Mouse (Mus musculus) ES-E14 (cell line): Measurements from ENCODE around the gene Nxn. TPM values are rescaled to one million over a fixed set of nuclear protein-coding genes. Genes with fewer than 3 reads are reported as not detected.

ENCODE experiments used
- DNase-seq: peaks from one replicate; pipeline ENCODE4 v3.0.0-alpha.2; 2013; ENCODE audit warnings: low read depth, low spot score
- H3K27ac ChIP-seq: 2 replicates; pipeline ENCODE4 v1.5.1; 2012; ENCODE audit warnings: low read depth, mild to moderate bottlenecking, low read length, moderate library complexity, mixed read lengths; ENCODE audit not compliant: poor library complexity, insufficient read depth, severe bottlenecking
- H3K36me3 ChIP-seq: 2 replicates; pipeline ENCODE4 v1.6.1; 2012; ENCODE audit warnings: mild to moderate bottlenecking, low read length, moderate library complexity, mixed read lengths; ENCODE audit not compliant: control insufficient read depth, poor library complexity, insufficient read depth, severe bottlenecking
- H3K4me1 ChIP-seq, 2 experiments: fragments of 150-350 bp in 1 of 2; sonication (generic) in 1 of 2; 2 replicates each; pipeline ENCODE4 v1.6.1; 2012; ENCODE audit warnings: low read length in 2 of 2, mild to moderate bottlenecking in 1 of 2, mixed read lengths in 1 of 2; ENCODE audit not compliant: control insufficient read depth in 2 of 2, insufficient read depth in 2 of 2, poor library complexity in 1 of 2
- H3K4me3 ChIP-seq, 2 experiments: fragments of 150-350 bp in 1 of 2; sonication (generic) in 1 of 2; 2 replicates each; pipeline ENCODE4 v1.5.1; 2012; ENCODE audit warnings: low read length in 2 of 2, low read depth in 1 of 2, mild to moderate bottlenecking in 1 of 2, mixed read lengths in 1 of 2; ENCODE audit not compliant: insufficient read depth in 1 of 2, poor library complexity in 1 of 2, severe bottlenecking in 1 of 2
- H3K9ac ChIP-seq: 2 replicates; pipeline ENCODE4 v1.6.1; 2012; ENCODE audit warnings: low read depth, mild to moderate bottlenecking, low read length, mixed read lengths; ENCODE audit not compliant: poor library complexity, insufficient read depth, severe bottlenecking
- H3K9me3 ChIP-seq: fragments of 150-350 bp; sonication (generic); 2 replicates; pipeline ENCODE4 v1.6.1; 2012; ENCODE audit warnings: low read depth, mild to moderate bottlenecking, low read length; ENCODE audit not compliant: control insufficient read depth, insufficient read depth
- CHD2 ChIP-seq: IDR thresholded peaks from 2 replicates; pipeline ENCODE4 v1.6.1; 2014; ENCODE audit warnings: mild to moderate bottlenecking, low read depth, low read length, inconsistent platforms
- HCFC1 ChIP-seq: IDR thresholded peaks from 2 replicates; pipeline ENCODE4 v1.6.1; 2012; ENCODE audit warnings: low read length, inconsistent platforms, borderline replicate concordance; ENCODE audit not compliant: insufficient read depth
- MAFK ChIP-seq: IDR thresholded peaks from 2 replicates; pipeline ENCODE4 v1.6.1; 2014; ENCODE audit warnings: mild to moderate bottlenecking, low read depth, low read length, inconsistent platforms; ENCODE audit not compliant: insufficient read depth
- ZC3H11A ChIP-seq: IDR thresholded peaks from 2 replicates; pipeline ENCODE4 v1.6.1; 2012; ENCODE audit warnings: low read depth, mild to moderate bottlenecking, inconsistent platforms, low read length, borderline replicate concordance
- ZNF384 ChIP-seq: IDR thresholded peaks from 2 replicates; pipeline ENCODE4 v1.6.1; 2012; ENCODE audit warnings: low read depth, low read length, inconsistent platforms
- in situ Hi-C, 2 experiments: fragments of 600-800 bp; cut with MboI; formaldehyde crosslinking; loops; one replicate each; pipeline ENCODE4 v1.15.1; 2025; ENCODE audit warnings: low sequenced_read_pairs in 2 of 2, inconsistent platforms in 1 of 2; ENCODE audit not compliant: unreplicated experiment in 2 of 2
- total RNA-seq: library from RNA; depleted of rRNA; stranded (reverse); fragments of 300-350 nt; gene quantifications from 2 replicates; pipeline ENCODE4 v1.2.3, GENCODE M21; 2012

The Nxn gene
- total RNA-seq, 1 experiment, result 48.0 TPM

DNA sequence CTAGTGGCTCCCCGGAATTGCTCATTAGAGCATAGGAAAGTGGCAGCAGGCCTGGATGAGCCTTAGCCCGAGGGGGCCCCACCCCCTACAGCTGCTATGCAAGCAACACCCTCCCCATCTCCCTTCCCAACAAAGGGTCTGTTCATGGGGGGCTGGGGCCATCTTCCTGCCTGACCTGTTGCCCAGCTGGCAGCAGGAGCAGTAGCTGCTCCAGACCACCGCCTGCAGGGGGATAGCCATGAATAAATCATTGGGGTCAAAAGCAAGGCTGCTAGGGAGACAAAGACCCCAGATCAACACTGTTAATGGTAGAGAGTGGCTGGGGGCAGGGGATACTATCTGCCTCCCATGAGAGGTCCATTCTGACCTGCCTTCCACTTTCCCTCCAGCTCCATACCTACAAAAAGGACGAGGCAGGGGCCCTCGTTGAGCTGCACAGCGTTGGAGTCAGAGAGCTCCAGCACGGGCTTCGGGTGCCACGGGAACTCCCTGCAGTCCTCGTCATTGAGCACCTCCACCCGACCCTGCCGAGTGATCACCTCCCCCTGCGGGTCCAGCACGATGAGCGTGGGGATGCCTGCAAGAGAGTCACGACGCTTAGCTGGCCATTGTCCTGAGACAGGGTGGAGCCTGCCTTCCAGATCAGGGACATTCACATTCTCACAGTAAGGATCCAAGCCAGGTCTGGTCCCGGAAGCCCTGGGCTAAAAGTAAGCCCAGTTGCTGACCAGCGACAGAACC is 136.2 kb downstream of the Nxn start:
- H3K36me3 ChIP-seq, result peaks cover 10% of the 10 kb centered on the region
- in situ Hi-C loops, result no loop called here
- H3K27ac ChIP-seq, result no peak overlapping the region
- no peak for TF ChIP-seq ZC3H11A
- TF ChIP-seq MAFK, result no peak
- no peak for TF ChIP-seq ZNF384
- TF ChIP-seq CHD2, result no peak
- TF ChIP-seq HCFC1, result no peak
- peaks cover 0 to 12% of the 10 kb centered on the region in 2 experiments; a peak in 3 of 4 replicates for H3K4me1 ChIP-seq
- no peak overlapping the region for H3K4me3 ChIP-seq
- H3K9ac ChIP-seq, result no peak overlapping the region
- H3K9me3 ChIP-seq, result no peaks in the 10 kb centered on the region
- no peak for DNase-seq

DNA sequence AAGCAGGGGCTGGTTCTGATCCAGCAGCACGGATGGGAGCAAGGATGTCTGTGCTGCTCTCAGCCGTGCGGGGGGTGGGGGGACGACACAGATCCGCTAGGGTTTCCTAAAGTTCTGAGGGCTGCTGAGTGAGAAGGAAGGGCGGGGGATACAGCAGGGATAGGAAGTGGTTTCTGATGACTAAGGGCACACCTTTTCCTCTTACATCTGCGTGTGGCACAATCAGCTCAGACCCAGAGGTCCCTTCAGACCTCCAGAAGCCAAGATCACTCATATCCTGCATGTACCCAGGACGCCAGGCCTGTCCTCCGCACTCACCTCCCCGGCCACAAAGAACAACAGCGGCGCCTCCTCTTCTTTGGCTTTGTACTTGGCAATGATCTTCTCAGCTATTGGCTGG is 137.7 kb downstream of the Nxn start:
- Histone ChIP-seq H3K9ac (no peak overlapping the region), H3K4me1 (peaks cover 0 to 12% of the 10 kb centered on the region in 2 experiments; a peak in 3 of 4 replicates), H3K4me3 (no peak overlapping the region), H3K9me3 (no peaks in the 10 kb centered on the region), H3K36me3 (peaks cover 10% of the 10 kb centered on the region), H3K27ac (no peak overlapping the region)
- in situ Hi-C loops, result no loop called here
- TF ChIP-seq MAFK (no peak), HCFC1 (no peak), ZC3H11A (no peak), CHD2 (no peak), ZNF384 (no peak)
- no peak for DNase-seq

DNA sequence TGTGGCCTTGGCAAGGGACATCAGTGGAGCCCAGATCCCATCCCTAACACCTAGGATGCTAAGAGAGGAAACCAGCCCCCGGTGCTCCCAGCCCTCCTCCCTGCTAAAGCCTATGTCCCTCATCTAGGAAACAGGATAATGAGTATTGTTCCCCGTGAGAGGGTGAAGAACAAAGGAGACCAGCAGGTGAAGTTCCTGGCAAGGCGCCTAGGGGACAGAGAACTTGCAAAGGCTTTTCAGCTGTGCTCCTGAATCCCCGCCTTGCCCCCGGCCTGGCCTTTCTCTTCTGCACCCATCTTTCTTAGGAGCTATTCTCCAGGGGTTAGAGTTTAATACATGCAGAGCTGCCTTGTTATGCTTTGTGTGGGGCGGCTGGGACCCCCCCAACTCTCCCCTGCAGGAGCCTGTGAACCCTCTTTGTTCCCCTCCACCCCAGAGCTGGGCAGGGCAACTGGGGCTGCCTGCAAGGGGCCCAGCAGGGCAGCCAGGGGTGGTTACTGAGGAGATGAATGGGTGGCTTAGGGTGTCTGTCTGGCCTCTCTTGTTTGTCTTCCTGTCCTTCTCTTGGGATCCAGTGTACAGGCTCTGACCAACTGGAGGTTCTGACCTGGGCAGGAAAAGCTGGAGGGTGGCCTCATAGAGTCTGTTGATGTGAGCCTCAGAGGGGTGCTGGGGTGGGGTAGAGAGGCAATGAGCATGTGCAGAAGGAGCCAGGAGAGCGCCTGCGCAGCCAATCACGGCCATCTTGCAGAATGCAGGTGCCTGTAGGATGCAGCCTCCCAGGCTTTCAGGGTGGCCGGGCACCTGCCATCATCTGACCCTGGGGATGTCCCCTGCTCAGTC is 138.5 kb downstream of the Nxn start:
- H3K9ac ChIP-seq, result no peak overlapping the region
- no peaks in the 10 kb centered on the region for H3K9me3 ChIP-seq
- no peak for DNase-seq
- H3K36me3 ChIP-seq, result peaks cover 10% of the 10 kb centered on the region
- H3K4me3 ChIP-seq, result no peak overlapping the region
- TF ChIP-seq MAFK (no peak), CHD2 (no peak), ZNF384 (no peak), HCFC1 (no peak), ZC3H11A (no peak)
- in situ Hi-C loops, result no loop called here
- peaks cover 0 to 12% of the 10 kb centered on the region in 2 experiments; a peak in 3 of 4 replicates for H3K4me1 ChIP-seq
- no peak overlapping the region for H3K27ac ChIP-seq

DNA sequence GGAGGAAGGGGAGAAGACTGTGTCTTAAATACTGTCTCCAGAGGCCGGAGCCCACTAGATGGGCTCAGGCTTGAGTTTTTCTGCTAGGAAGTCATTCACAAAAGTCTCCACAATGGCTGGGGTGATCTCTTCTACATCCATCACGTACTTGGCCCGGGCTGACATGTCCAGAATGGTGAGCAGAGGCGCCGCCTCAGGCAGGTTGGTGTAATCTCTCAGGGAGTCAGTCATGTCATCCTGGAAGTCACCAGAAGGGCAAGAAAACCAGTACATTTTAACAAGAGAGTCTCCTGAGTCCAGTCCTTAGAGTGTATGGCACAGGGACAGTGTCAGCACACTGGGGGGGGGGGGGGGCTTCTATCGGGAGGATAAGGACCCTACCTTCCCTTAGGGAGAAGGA is 140.4 kb downstream of the Nxn start:
- in situ Hi-C loops, result loop anchor here in 1 of 2 experiments (5.0 kb wide), 1 partner anchor 149 kb away; the partner anchor contains the start of gene Timm22
- Histone ChIP-seq H3K4me3 (no peak overlapping the region), H3K9ac (no peak overlapping the region), H3K27ac (no peak overlapping the region), H3K36me3 (peaks cover 10% of the 10 kb centered on the region), H3K4me1 (peaks cover 0 to 10% of the 10 kb centered on the region in 2 experiments; a peak in 3 of 4 replicates), H3K9me3 (no peaks in the 10 kb centered on the region)
- DNase-seq, result no peak
- TF ChIP-seq ZC3H11A, result no peak
- TF ChIP-seq MAFK, result no peak
- TF ChIP-seq HCFC1, result no peak
- no peak for TF ChIP-seq ZNF384
- no peak for TF ChIP-seq CHD2
